Mouse (Mus musculus): ENCODE measurements around the gene Dusp2. TPM values are rescaled to one million over a fixed set of nuclear protein-coding genes. Genes with fewer than 3 reads are reported as not detected.

Dusp2 gene
- polyA plus RNA-seq, 1 experiment from 2014 or later = 3.2 TPM

GRCm38 (mm10) chr2:127375087-127375486 is 39.1 kb downstream of the Dusp2 start:
- 33% methylated on average over 3 of the region's 3 CpGs for WGBS
- no peak for ATAC-seq (ENCODE audit: insufficient number of reproducible peaks, insufficient read depth, low FRiP score, low read depth)

GRCm38 (mm10) chr2:127375759-127376341 is 39.9 kb downstream of the Dusp2 start:
- Histone ChIP-seq H3K27me3 (ENCODE audit: control insufficient read depth, insufficient read depth, low read length) (no peaks in the 10 kb centered on the region), H3K36me3 (ENCODE audit: control insufficient read depth, insufficient read depth, low read length) (no peaks in the 10 kb centered on the region), H3K9me3 (ENCODE audit: control insufficient read depth, low read depth, low read length) (no peaks in the 10 kb centered on the region), H3K4me2 (replicated peaks; ENCODE audit: low read depth, low read length) (no peak overlapping the region), H3K9ac (replicated peaks; ENCODE audit: low read depth, low read length) (no peak overlapping the region), H3K4me1 (ENCODE audit: control insufficient read depth, insufficient read depth, low read length) (peaks cover 16% of the 10 kb centered on the region; the same call in 1 of the 2 replicates), H3K27ac (ENCODE audit: low read length) (no peak overlapping the region), H3K4me3 (ENCODE audit: low read depth, low read length) (no peak overlapping the region)
- ATAC-seq (ENCODE audit: insufficient number of reproducible peaks, insufficient read depth, low FRiP score, low read depth) = no peak
- 55% methylated on average over 7 of the region's 7 CpGs for WGBS

More at GRCm38 (mm10) chr2:127375087-127375486, 39.1 kb downstream of the Dusp2 start:
- Histone ChIP-seq H3K9ac (replicated peaks; ENCODE audit: low read depth, low read length) (no peak overlapping the region), H3K27ac (ENCODE audit: low read length) (no peak overlapping the region), H3K4me2 (replicated peaks; ENCODE audit: low read depth, low read length) (no peak overlapping the region), H3K4me1 (ENCODE audit: control insufficient read depth, insufficient read depth, low read length) (peaks cover 21% of the 10 kb centered on the region), H3K36me3 (ENCODE audit: control insufficient read depth, insufficient read depth, low read length) (no peaks in the 10 kb centered on the region), H3K27me3 (ENCODE audit: control insufficient read depth, insufficient read depth, low read length) (no peaks in the 10 kb centered on the region), H3K4me3 (ENCODE audit: low read depth, low read length) (no peak overlapping the region), H3K9me3 (ENCODE audit: control insufficient read depth, low read depth, low read length) (no peaks in the 10 kb centered on the region)

- Histone ChIP-seq H3K36me3 (ENCODE audit: control insufficient read depth, insufficient read depth, low read length) (no peaks in the 10 kb centered on the region), H3K4me2 (replicated peaks; ENCODE audit: low read depth, low read length) (no peak overlapping the region), H3K27ac (ENCODE audit: low read length) (no peak overlapping the region), H3K27me3 (ENCODE audit: control insufficient read depth, insufficient read depth, low read length) (no peaks in the 10 kb centered on the region), H3K4me1 (ENCODE audit: control insufficient read depth, insufficient read depth, low read length) (peaks cover 9% of the 10 kb centered on the region; the same call in 1 of the 2 replicates), H3K9me3 (ENCODE audit: control insufficient read depth, low read depth, low read length) (no peaks in the 10 kb centered on the region), H3K9ac (replicated peaks; ENCODE audit: low read depth, low read length) (no peak overlapping the region), H3K4me3 (ENCODE audit: low read depth, low read length) (no peak overlapping the region)
- 81% methylated on average over 6 of the region's 6 CpGs for WGBS
- no peak for ATAC-seq (ENCODE audit: insufficient number of reproducible peaks, insufficient read depth, low FRiP score, low read depth)
Measured at GRCm38 (mm10) chr2:127376423-127377051, 40.6 kb downstream of the Dusp2 start.

- no peaks in the 10 kb centered on the region for H3K27me3 ChIP-seq (ENCODE audit: control insufficient read depth, insufficient read depth, low read length)
- H3K4me3 ChIP-seq (ENCODE audit: low read depth, low read length) = no peak overlapping the region
- no peak overlapping the region for H3K9ac ChIP-seq (replicated peaks; ENCODE audit: low read depth, low read length)
- H3K4me1 ChIP-seq (ENCODE audit: control insufficient read depth, insufficient read depth, low read length) = peaks cover 4% of the 10 kb centered on the region; the same call in 1 of the 2 replicates
- 65% methylated on average over 7 of the region's 7 CpGs for WGBS
- no peak overlapping the region for H3K4me2 ChIP-seq (replicated peaks; ENCODE audit: low read depth, low read length)
- no peak overlapping the region for H3K27ac ChIP-seq (ENCODE audit: low read length)
- no peak for ATAC-seq (ENCODE audit: insufficient number of reproducible peaks, insufficient read depth, low FRiP score, low read depth)
- no peaks in the 10 kb centered on the region for H3K36me3 ChIP-seq (ENCODE audit: control insufficient read depth, insufficient read depth, low read length)
- no peaks in the 10 kb centered on the region for H3K9me3 ChIP-seq (ENCODE audit: control insufficient read depth, low read depth, low read length)
Measured at GRCm38 (mm10) chr2:127377942-127378610, 42.1 kb downstream of the Dusp2 start.

- WGBS = 49% methylated on average over 7 of the region's 7 CpGs
- no peak for ATAC-seq (ENCODE audit: insufficient number of reproducible peaks, insufficient read depth, low FRiP score, low read depth)
Measured at GRCm38 (mm10) chr2:127378611-127378990, 42.6 kb downstream of the Dusp2 start.

GRCm38 (mm10) chr2:127379250-127379649 is 43.3 kb downstream of the Dusp2 start:
- no peak overlapping the region for H3K27ac ChIP-seq (ENCODE audit: low read length)
- no peak for ATAC-seq (ENCODE audit: insufficient number of reproducible peaks, insufficient read depth, low FRiP score, low read depth)
- H3K4me1 ChIP-seq (ENCODE audit: control insufficient read depth, insufficient read depth, low read length) = peaks cover 4% of the 10 kb centered on the region; the same call in 1 of the 2 replicates
- H3K9ac ChIP-seq (replicated peaks; ENCODE audit: low read depth, low read length) = no peak overlapping the region
- WGBS = 68% methylated on average over 3 of the region's 3 CpGs
- H3K36me3 ChIP-seq (ENCODE audit: control insufficient read depth, insufficient read depth, low read length) = no peaks in the 10 kb centered on the region
- no peak overlapping the region for H3K4me2 ChIP-seq (replicated peaks; ENCODE audit: low read depth, low read length)
- H3K27me3 ChIP-seq (ENCODE audit: control insufficient read depth, insufficient read depth, low read length) = no peaks in the 10 kb centered on the region
- no peak overlapping the region for H3K4me3 ChIP-seq (ENCODE audit: low read depth, low read length)
- H3K9me3 ChIP-seq (ENCODE audit: control insufficient read depth, low read depth, low read length) = no peaks in the 10 kb centered on the region

More at GRCm38 (mm10) chr2:127378611-127378990, 42.6 kb downstream of the Dusp2 start:
- H3K27me3 ChIP-seq (ENCODE audit: control insufficient read depth, insufficient read depth, low read length) = no peaks in the 10 kb centered on the region
- peaks cover 4% of the 10 kb centered on the region; the same call in 1 of the 2 replicates for H3K4me1 ChIP-seq (ENCODE audit: control insufficient read depth, insufficient read depth, low read length)
- no peak overlapping the region for H3K4me2 ChIP-seq (replicated peaks; ENCODE audit: low read depth, low read length)
- no peak overlapping the region for H3K9ac ChIP-seq (replicated peaks; ENCODE audit: low read depth, low read length)
- H3K9me3 ChIP-seq (ENCODE audit: control insufficient read depth, low read depth, low read length) = no peaks in the 10 kb centered on the region
- no peak overlapping the region for H3K4me3 ChIP-seq (ENCODE audit: low read depth, low read length)
- H3K27ac ChIP-seq (ENCODE audit: low read length) = no peak overlapping the region
- H3K36me3 ChIP-seq (ENCODE audit: control insufficient read depth, insufficient read depth, low read length) = no peaks in the 10 kb centered on the region

- no peak for ATAC-seq (ENCODE audit: insufficient number of reproducible peaks, insufficient read depth, low FRiP score, low read depth)
- WGBS = 54% methylated on average over 7 of the region's 7 CpGs
Measured at GRCm38 (mm10) chr2:127383881-127384280, 47.9 kb downstream of the Dusp2 start.

GRCm38 (mm10) chr2:127387521-127387920 is 51.6 kb downstream of the Dusp2 start:
- Histone ChIP-seq H3K9me3 (ENCODE audit: control insufficient read depth, low read depth, low read length) (no peaks in the 10 kb centered on the region), H3K4me3 (ENCODE audit: low read depth, low read length) (no peak overlapping the region), H3K4me2 (replicated peaks; ENCODE audit: low read depth, low read length) (no peak overlapping the region), H3K27ac (ENCODE audit: low read length) (no peak overlapping the region), H3K27me3 (ENCODE audit: control insufficient read depth, insufficient read depth, low read length) (no peaks in the 10 kb centered on the region), H3K4me1 (ENCODE audit: control insufficient read depth, insufficient read depth, low read length) (no peaks in the 10 kb centered on the region), H3K36me3 (ENCODE audit: control insufficient read depth, insufficient read depth, low read length) (no peaks in the 10 kb centered on the region), H3K9ac (replicated peaks; ENCODE audit: low read depth, low read length) (no peak overlapping the region)
- no peak for ATAC-seq (ENCODE audit: insufficient number of reproducible peaks, insufficient read depth, low FRiP score, low read depth)
- WGBS = 57% methylated on average over 2 of the region's 2 CpGs

More at GRCm38 (mm10) chr2:127383881-127384280, 47.9 kb downstream of the Dusp2 start:
- no peak overlapping the region for H3K27ac ChIP-seq (ENCODE audit: low read length)
- H3K4me1 ChIP-seq (ENCODE audit: control insufficient read depth, insufficient read depth, low read length) = no peaks in the 10 kb centered on the region
- no peak overlapping the region for H3K9ac ChIP-seq (replicated peaks; ENCODE audit: low read depth, low read length)
- H3K36me3 ChIP-seq (ENCODE audit: control insufficient read depth, insufficient read depth, low read length) = no peaks in the 10 kb centered on the region
- no peaks in the 10 kb centered on the region for H3K9me3 ChIP-seq (ENCODE audit: control insufficient read depth, low read depth, low read length)
- H3K4me2 ChIP-seq (replicated peaks; ENCODE audit: low read depth, low read length) = no peak overlapping the region
- H3K27me3 ChIP-seq (ENCODE audit: control insufficient read depth, insufficient read depth, low read length) = no peaks in the 10 kb centered on the region
- no peak overlapping the region for H3K4me3 ChIP-seq (ENCODE audit: low read depth, low read length)

Measured in stomach, embryonic 14.5 days (tissue).